Mouse (Mus musculus) WW6 (cell line): Measurements from ENCODE around the gene Vmn1r212.
"Not testable (repeated sequence)": the region's sequence is repeated elsewhere in the genome, so short reads cannot be mapped to it uniquely, and the experiment has no call there.

ENCODE experiments used
- DNase-seq: peaks from one replicate; pipeline ENCODE4 v3.0.0-alpha.2; 2013; ENCODE audit warnings: low read depth, low spot score

The Vmn1r212 gene

GRCm38 (mm10) chr13:22884105-22884504 is at the start of gene Vmn1r212:
Gene Vmn1r212, minus strand, starts transcription at chr13:22884205.
- no peak for DNase-seq

- DNase-seq, result no peak
Observed at GRCm38 (mm10) chr13:22879257-22879656, 4.7 kb downstream of the Vmn1r212 start.

GRCm38 (mm10) chr13:22857461-22857860 is 26.5 kb downstream of the Vmn1r212 start, which contains the start of gene Vmn1r211:
Gene Vmn1r211, minus strand, starts transcription at chr13:22857561.
- no peak for DNase-seq

- no peak for DNase-seq
Observed at GRCm38 (mm10) chr13:22854760-22855159, 29.2 kb downstream of the Vmn1r212 start.

- DNase-seq, result no peak
Observed at GRCm38 (mm10) chr13:22846798-22847197, 37.2 kb downstream of the Vmn1r212 start.

- DNase-seq, result not testable (repeated sequence)
Observed at GRCm38 (mm10) chr13:22844304-22844703, 39.7 kb downstream of the Vmn1r212 start.
